Mouse (Mus musculus) splenic B cell, adult 2 months (primary cell): ENCODE data around the gene Zbtb39.
"Not testable (repeated sequence)": the region's sequence is repeated elsewhere in the genome, so short reads cannot be mapped to it uniquely, and the experiment has no call there.

Source experiments
- DNase-seq: peaks from one replicate; pipeline ENCODE4 v3.0.0-alpha.2; 2011; ENCODE audit warnings: low read depth, low spot score
- H3K27me3 ChIP-seq: 2 replicates; pipeline ENCODE4 v1.6.1; 2012; ENCODE audit warnings: mild to moderate bottlenecking, low read length, moderate library complexity, mixed read lengths; ENCODE audit not compliant: control insufficient read depth, poor library complexity, insufficient read depth, severe bottlenecking
- H3K36me3 ChIP-seq: 2 replicates; pipeline ENCODE4 v1.6.1; 2012; ENCODE audit warnings: mild to moderate bottlenecking, low read length, moderate library complexity, mixed read lengths; ENCODE audit not compliant: control insufficient read depth, poor library complexity, insufficient read depth, severe bottlenecking

The Zbtb39 gene

GRCm38 (mm10) chr10:127750136-127750777 is 10.9 kb downstream of the Zbtb39 start:
- no peaks in the 10 kb centered on the region for H3K27me3 ChIP-seq
- no peaks in the 10 kb centered on the region for H3K36me3 ChIP-seq
- no peak for DNase-seq

- no peak for DNase-seq
- Histone ChIP-seq H3K36me3 (no peaks in the 10 kb centered on the region), H3K27me3 (no peaks in the 10 kb centered on the region)
Measured at GRCm38 (mm10) chr10:127751548-127751947, 12.2 kb downstream of the Zbtb39 start, which contains the start of gene Gpr182. Gpr182 (minus strand) TSS chr10:127751732.

DNA sequence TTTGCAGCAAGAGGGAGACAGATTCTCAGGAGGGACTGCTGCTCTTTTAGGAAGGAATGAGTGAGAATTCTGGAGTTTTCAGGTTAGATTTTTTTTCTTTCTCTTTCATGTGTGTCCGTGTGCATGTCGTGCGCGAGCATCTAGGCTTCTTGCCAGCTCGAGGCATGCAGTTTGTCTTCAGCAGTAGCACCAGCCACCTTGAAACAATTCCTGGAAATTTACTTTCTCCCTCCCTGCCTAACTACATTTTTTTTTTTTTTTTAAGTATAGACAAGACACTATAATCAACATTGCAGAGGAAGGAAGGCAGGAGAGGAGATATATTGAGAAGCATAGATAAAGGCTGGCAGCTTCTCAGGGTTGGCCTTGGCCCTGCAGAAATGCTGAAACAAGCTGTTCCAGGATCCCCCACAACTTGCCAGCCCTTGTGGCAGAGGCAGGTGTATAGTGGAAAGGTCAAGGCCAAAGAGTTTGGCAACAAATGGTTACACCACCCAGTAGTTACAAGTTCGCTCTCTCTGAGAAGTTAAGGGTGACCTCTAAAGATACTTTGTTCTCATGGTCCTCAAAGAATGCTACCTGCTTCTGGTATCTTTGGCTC is 15.3 kb downstream of the Zbtb39 start:
- no peaks in the 10 kb centered on the region; the same call in 1 of the 2 replicates for H3K36me3 ChIP-seq
- H3K27me3 ChIP-seq = no peaks in the 10 kb centered on the region
- no peak for DNase-seq

DNA sequence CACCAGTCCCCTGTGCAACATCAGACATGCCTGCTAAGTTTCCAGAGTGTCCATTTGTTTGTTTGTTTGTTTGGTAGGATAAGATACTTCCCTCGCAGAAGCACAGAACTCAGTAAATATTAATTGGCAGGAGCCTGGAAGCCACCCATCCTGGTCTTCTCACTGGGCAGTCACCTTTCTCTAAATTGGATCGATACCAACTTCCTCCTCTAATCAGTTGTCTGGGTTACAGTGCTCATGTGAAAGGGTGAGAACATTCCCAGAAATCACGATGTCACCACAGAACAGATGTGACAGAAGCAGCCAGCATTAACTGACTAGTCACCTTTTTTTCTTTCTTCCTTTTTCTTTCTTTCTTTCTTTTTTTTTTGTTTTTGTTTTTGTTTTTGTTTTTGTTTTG is 15.9 kb downstream of the Zbtb39 start:
- no peaks in the 10 kb centered on the region; the same call in 1 of the 2 replicates for H3K36me3 ChIP-seq
- no peak for DNase-seq
- no peaks in the 10 kb centered on the region for H3K27me3 ChIP-seq

DNA sequence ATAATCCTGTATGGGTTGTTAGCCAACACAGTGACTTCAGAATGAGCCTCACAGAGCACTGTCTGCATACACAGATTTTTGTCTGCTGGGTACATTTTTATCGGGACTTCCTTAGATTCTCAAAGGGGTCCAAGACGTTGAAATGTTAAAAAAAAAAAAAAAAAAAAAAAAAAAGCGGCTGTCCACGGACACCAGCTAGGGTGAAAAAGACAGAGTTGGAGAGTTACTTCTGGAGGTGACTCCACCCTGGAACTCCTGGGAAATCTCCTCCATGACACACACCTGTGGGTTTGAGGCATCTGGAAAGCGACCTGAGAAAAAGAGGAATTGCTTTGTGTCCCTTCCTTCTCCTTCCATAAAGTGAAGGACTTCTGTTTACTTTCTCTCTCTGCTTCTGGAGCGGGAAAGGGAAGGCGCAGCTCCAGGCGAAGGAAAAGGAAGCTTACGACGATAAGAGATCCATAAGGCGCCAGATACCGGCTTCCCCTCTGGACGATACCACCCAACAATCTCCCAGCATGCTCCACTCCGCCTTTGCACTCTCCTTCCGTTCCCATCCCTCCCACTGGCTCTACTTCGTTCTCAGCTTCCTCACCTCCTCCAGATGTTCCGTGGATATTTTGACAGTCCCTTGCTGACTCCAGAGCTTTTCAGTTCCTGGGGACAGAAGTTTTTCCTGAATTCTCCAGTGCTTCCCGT is 16.6 kb downstream of the Zbtb39 start:
- no peaks in the 10 kb centered on the region for H3K27me3 ChIP-seq
- DNase-seq = no peak
- H3K36me3 ChIP-seq = no peaks in the 10 kb centered on the region; the same call in 1 of the 2 replicates

DNA sequence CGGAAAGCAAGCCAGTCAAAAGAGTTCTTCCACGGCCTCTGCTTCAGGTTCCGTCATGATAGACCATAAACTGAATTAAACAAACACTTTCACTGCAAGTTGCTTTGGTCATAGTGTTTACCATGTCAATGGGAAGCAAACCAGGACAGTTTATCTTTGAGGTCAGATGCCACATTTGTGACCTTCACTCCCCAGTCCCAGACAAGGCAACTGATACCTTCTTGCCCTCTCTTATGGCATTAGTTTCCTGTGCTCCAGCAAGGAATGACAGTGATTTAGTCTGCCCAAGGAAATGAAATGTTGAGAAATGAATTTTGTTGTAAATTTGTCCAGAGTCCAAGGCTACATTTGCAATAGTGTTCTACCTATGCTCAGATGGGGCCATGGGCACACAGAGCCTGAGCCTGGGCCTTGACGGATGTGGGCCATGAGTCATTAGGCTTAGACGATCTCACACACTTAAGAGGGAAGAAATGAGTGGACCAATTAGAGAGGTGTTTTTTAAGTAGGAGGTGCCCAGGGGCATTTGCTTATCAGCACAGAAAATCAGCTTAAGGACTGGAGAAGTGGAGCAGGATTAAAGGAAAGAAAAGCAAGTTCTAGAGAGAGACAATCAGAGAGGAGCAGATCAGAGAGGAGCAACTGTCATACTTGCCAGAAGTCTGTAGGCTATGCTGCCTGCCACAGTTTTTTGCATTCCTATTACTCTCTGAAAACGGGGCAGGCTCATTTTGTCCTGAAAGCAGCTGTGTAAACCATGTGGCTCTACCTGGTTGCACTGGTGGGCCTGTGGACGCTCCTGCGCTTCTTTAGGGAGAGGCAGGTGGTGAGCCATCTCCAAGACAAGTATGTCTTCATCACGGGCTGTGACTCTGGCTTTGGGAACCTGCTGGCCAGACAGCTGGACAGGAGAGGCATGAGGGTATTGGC is 20.1 kb downstream of the Zbtb39 start, which contains the start of the genes Rdh1 and Rdh16f1:
Gene Rdh1 (plus strand): TSS at position 541 of the 930 bp plus-strand sequence.
Gene Rdh16f1 (plus strand): TSS at position 607 of the 930 bp plus-strand sequence.
- DNase-seq = no peak
- H3K27me3 ChIP-seq = no peaks in the 10 kb centered on the region
- H3K36me3 ChIP-seq = no peaks in the 10 kb centered on the region; the same call in 1 of the 2 replicates

DNA sequence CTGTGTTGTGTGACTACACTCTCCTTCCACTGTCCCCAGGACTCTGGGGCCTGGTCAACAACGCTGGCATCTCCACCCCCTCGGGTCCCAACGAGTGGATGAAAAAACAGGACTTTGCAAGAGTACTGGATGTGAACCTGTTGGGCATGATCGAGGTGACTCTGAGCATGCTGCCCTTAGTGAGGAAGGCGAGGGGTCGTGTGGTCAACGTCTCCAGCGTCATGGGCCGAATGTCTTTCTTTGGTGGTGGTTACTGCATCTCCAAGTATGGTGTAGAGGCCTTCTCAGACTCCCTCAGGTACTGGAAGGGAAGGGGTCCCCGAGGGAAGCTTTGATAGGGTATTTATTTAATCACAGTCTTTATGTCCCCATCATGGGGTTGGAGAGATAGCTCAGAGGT is 23.6 kb downstream of the Zbtb39 start:
- not testable (repeated sequence) for H3K27me3 ChIP-seq, DNase-seq, H3K36me3 ChIP-seq

- DNase-seq = no peak
- H3K36me3 ChIP-seq = no peaks in the 10 kb centered on the region
Measured at GRCm38 (mm10) chr10:127763914-127764680, 24.8 kb downstream of the Zbtb39 start.

DNA sequence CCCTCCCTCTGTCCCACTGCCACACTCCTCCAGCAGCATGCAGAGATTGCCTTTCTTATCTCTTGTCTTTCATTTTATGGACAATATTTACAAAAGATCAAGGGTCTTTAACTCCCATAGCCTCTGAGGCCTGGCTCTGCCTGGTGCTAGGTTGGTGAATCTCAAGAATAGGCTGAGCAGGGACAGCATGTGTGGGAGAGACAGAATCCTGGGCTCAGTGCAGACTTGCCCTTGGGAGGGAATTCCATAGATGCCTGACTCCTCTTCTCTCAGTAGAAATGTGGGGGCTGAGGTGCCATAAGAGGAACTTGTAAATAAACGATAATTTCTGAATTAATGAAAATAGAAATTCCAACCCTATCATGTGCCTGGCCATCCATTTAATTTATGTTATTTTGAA is 27.2 kb downstream of the Zbtb39 start:
- Histone ChIP-seq H3K36me3 (no peaks in the 10 kb centered on the region), H3K27me3 (no peaks in the 10 kb centered on the region)
- DNase-seq = no peak

More at GRCm38 (mm10) chr10:127763914-127764680, 24.8 kb downstream of the Zbtb39 start:
- H3K27me3 ChIP-seq = no peaks in the 10 kb centered on the region

- DNase-seq = no peak
- no peaks in the 10 kb centered on the region for H3K36me3 ChIP-seq
- no peaks in the 10 kb centered on the region; the same call in 1 of the 2 replicates for H3K27me3 ChIP-seq
Measured at GRCm38 (mm10) chr10:127776011-127776410, 36.7 kb downstream of the Zbtb39 start, which contains the start of gene Rdh9. Rdh9 (plus strand) TSS chr10:127776386.

GRCm38 (mm10) chr10:127782321-127782720 is 43.0 kb downstream of the Zbtb39 start:
- not testable (repeated sequence) for H3K27me3 ChIP-seq, DNase-seq

GRCm38 (mm10) chr10:127785411-127785810 is 46.1 kb downstream of the Zbtb39 start:
- H3K36me3 ChIP-seq, H3K27me3 ChIP-seq, DNase-seq: not testable (repeated sequence)

More at GRCm38 (mm10) chr10:127782321-127782720, 43.0 kb downstream of the Zbtb39 start:
- H3K36me3 ChIP-seq = not testable (repeated sequence)
